Mouse (Mus musculus) intestine, embryonic 14.5 days (tissue): Measurements from ENCODE around the gene Slco3a1. TPM values are rescaled to one million over a fixed set of nuclear protein-coding genes. Genes with fewer than 3 reads are reported as not detected.

Experiments
- ATAC-seq: fragments of 200-750 bp; cut with Nextera tagmentation; replicated peaks from 2 replicates; pipeline ENCODE4 v1.8.0; 2017; ENCODE audit warnings: low read depth, moderate number of reproducible peaks, moderate TSS enrichment, moderate library complexity; ENCODE audit not compliant: low FRiP score, low TSS enrichment
- DNase-seq: peaks from one replicate; pipeline ENCODE4 v3.0.0-alpha.2; 2018; ENCODE audit warnings: low spot score
- H3K27ac ChIP-seq: fragments of 300-500 bp; sonication (generic); 2 replicates; pipeline ENCODE4 v1.5.1; 2014; ENCODE audit warnings: low read depth, mild to moderate bottlenecking, control low read depth
- H3K27me3 ChIP-seq: fragments of 300-500 bp; sonication (generic); replicated peaks from 2 replicates; pipeline ENCODE4 v1.6.1; 2014; ENCODE audit warnings: low read length, control low read depth; ENCODE audit not compliant: control insufficient read depth, insufficient read depth
- H3K36me3 ChIP-seq: fragments of 300-500 bp; sonication (generic); 2 replicates; pipeline ENCODE4 v1.6.1; 2014; ENCODE audit warnings: low read length, control low read depth; ENCODE audit not compliant: control insufficient read depth, insufficient read depth
- H3K4me1 ChIP-seq: fragments of 300-500 bp; sonication (generic); replicated peaks from 2 replicates; pipeline ENCODE4 v1.6.1; 2014; ENCODE audit warnings: low read length, control low read depth, mixed read lengths; ENCODE audit not compliant: control insufficient read depth, insufficient read depth
- H3K4me2 ChIP-seq: fragments of 300-500 bp; sonication (generic); 2 replicates; pipeline ENCODE4 v1.6.1; 2014; ENCODE audit warnings: low read length
- H3K4me3 ChIP-seq: fragments of 300-500 bp; sonication (generic); 2 replicates; pipeline ENCODE4 v1.5.1; 2014; ENCODE audit warnings: low read depth, low read length, control low read depth, mixed read lengths
- H3K9ac ChIP-seq: fragments of 300-500 bp; sonication (generic); 2 replicates; pipeline ENCODE4 v1.6.1; 2014; ENCODE audit warnings: mild to moderate bottlenecking, low read length
- H3K9me3 ChIP-seq: fragments of 300-500 bp; sonication (generic); 2 replicates; pipeline ENCODE4 v1.6.1; 2016; ENCODE audit warnings: low read length, control low read depth; ENCODE audit not compliant: control insufficient read depth
- whole genome bisulfite sequencing: fragments of 180-500 bp; shearing (Covaris S2); extraction: QIAGEN DNeasy Blood & Tissue Kit; methylation state at CpG from one replicate; pipeline ENCODE4 v1.1.7; 2014; 5-methylcytosine and 5-hydroxymethylcytosine counted together
- polyA plus RNA-seq: library from polyadenylated mRNA; unstranded; fragments of >200 nt; fragmentation: Nextera tagmentation; extraction: Ambion mirVana; gene quantifications from 2 replicates; pipeline ENCODE4 v1.2.1, GENCODE M21; 2014

Slco3a1 gene
- polyA plus RNA-seq, 1 experiment from 2014 or later = 7.9 TPM

DNA sequence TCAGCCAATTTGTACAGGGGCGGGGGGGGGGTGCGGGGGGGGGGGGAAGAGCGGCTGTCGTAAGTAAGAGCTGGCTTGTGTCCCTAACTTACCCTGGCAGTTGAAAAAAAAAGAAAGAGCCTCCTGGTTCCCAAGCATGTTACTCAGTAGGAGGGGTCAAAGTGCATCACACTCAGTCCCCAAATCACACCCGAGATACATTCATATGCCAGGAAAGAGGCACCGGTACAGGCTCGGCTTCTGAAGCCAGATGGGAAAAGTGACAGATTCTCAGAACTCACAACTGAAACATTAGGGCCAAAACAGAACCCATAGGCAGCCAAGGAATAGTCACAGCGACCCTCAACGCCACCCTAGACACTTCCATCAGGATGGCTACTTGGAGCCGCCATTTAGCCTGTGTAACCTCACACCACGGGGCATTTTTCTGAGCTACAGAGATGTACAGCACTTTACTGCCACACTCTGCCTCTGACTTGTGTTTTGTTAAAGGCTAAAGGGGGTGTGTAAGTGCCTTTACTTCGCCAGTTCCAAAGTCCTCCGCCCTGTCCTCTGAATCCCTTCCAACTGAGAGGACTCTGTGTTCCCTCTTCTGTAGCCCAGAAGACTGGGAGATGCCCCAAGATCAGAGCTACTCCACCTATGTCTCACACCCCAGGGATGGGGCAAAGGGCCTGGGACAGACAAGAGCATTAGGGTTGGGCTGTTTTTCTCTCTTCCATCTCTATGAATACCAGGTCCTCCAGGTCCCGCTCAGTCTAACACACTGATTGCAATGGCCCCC lies 179.2 kb downstream of the Slco3a1 start:
- no peak for ATAC-seq
- no peak for DNase-seq
- no peak overlapping the region for H3K4me3 ChIP-seq
- no peak overlapping the region for H3K9ac ChIP-seq
- WGBS = 79% methylated on average over 14 of the region's 14 CpGs
- H3K4me2 ChIP-seq = no peak overlapping the region
- no peaks in the 10 kb centered on the region for H3K36me3 ChIP-seq
- peaks cover 4% of the 10 kb centered on the region for H3K4me1 ChIP-seq
- no peaks in the 10 kb centered on the region for H3K9me3 ChIP-seq
- 0 out of 2 replicates have a peak, but pooled peaks cover 2% of the 10 kb centered on the region for H3K27me3 ChIP-seq
- no peak overlapping the region for H3K27ac ChIP-seq

DNA sequence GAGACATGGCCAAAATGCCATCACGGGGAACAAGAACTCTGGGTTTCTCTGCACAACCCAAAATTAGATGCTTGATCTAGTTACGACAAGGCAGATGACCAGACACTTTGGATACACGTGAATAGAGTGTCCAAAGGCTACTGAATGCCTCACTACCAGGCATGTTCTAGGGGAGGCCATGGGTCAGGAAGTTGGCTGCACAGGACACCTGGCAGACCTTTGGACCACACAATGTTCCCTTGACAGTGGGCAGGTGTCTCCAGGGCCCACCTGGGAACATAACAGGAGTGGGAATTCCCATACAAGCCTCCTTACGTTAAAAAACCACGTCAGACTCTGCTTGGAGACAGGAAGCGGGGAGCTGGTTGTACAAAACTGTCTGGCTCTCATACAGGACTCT lies 181.5 kb downstream of the Slco3a1 start:
- 88% methylated on average over 6 of the region's 6 CpGs for WGBS
- peaks cover 4% of the 10 kb centered on the region for H3K4me1 ChIP-seq

DNA sequence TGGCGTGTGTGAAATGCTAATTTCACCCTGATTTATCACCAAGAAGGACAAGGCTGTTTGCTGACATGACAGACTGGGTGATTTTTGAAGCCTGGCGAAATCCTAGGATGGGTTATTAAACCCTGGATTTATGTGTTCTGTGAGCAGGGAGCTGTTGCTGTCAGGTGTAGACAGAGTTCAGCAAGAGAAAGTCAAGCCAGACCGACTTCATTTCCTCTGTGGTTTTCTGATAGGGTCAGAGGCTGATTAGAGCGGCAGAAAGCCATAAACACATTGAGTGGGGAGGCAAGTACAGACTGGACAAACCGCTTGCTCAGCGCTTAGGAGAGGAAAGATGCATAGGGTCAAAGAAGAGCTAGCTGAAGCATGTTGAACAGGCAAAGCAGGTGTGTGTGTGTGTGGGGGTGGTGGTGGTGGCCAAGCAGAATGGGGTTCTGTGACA lies 182.4 kb downstream of the Slco3a1 start:
- no peak for DNase-seq
- H3K36me3 ChIP-seq = no peaks in the 10 kb centered on the region
- no peak for ATAC-seq
- H3K4me1 ChIP-seq = peaks cover 4% of the 10 kb centered on the region
- 0 out of 2 replicates have a peak, but pooled peaks cover 2% of the 10 kb centered on the region for H3K27me3 ChIP-seq
- no peak overlapping the region for H3K9ac ChIP-seq
- no peak overlapping the region for H3K4me3 ChIP-seq
- no peaks in the 10 kb centered on the region for H3K9me3 ChIP-seq
- WGBS = 44% methylated on average over 6 of the region's 6 CpGs
- H3K4me2 ChIP-seq = no peak overlapping the region
- no peak overlapping the region for H3K27ac ChIP-seq

More for the DNA sequence above, 181.5 kb downstream of the Slco3a1 start:
- no peaks in the 10 kb centered on the region for H3K9me3 ChIP-seq
- no peak overlapping the region for H3K27ac ChIP-seq
- no peak for ATAC-seq
- H3K36me3 ChIP-seq = no peaks in the 10 kb centered on the region
- DNase-seq = no peak
- H3K4me2 ChIP-seq = no peak overlapping the region
- 0 out of 2 replicates have a peak, but pooled peaks cover 2% of the 10 kb centered on the region for H3K27me3 ChIP-seq
- H3K9ac ChIP-seq = no peak overlapping the region
- H3K4me3 ChIP-seq = no peak overlapping the region

DNA sequence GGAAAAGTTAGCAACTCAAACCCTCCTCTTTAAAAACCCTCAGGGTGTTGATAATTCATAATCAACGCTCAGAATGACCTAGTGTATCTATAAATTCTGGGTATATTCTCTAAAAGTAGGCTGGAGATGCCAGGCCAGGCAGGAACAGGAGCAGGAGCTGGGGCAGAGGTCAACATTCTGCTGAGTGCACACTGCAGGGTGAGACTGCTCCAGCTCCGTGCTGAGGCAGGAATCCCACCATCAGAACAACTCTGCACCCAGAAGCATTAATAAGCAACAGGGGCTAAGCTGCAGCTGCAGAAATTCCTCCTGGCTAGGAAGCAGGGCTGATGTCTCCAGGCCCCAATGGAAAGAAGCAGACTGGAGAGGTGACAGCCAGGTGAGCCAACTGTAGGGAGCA lies 182.9 kb downstream of the Slco3a1 start:
- Histone ChIP-seq H3K36me3 (no peaks in the 10 kb centered on the region), H3K4me2 (no peak overlapping the region), H3K9me3 (no peaks in the 10 kb centered on the region), H3K4me3 (no peak overlapping the region), H3K27ac (no peak overlapping the region), H3K4me1 (peaks cover 4% of the 10 kb centered on the region), H3K27me3 (0 out of 2 replicates have a peak, but pooled peaks cover 2% of the 10 kb centered on the region), H3K9ac (no peak overlapping the region)
- 14% methylated on average over 2 of the region's 2 CpGs for WGBS
- ATAC-seq (no peak), DNase-seq (no peak)

DNA sequence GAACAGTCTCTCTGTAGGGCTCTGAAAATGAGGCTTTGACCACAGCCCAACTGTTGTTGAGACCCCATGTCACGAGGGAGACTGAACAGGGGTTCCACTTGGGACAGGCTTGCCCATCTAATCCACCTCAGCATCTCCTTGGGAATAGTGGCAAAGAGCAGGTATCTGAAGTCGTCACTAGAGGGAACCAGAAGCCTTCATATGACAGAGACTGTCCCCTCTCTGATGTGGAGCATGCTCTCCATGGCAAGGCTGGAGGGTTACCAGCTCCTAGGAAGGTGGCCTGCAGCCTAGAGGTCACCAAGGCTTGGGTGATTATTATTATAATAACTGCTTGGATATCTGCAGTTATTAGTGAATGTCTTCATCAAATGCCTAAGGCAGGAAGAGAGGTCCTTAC lies 183.4 kb downstream of the Slco3a1 start:
- Histone ChIP-seq H3K4me3 (no peak overlapping the region), H3K9ac (no peak overlapping the region), H3K27ac (no peak overlapping the region), H3K4me1 (peaks cover 4% of the 10 kb centered on the region), H3K9me3 (no peaks in the 10 kb centered on the region), H3K36me3 (no peaks in the 10 kb centered on the region), H3K4me2 (no peak overlapping the region), H3K27me3 (0 out of 2 replicates have a peak, but pooled peaks cover 2% of the 10 kb centered on the region)
- DNase-seq (no peak), ATAC-seq (0 out of 2 replicates have a peak, but pooled peaks have one; percentile 35)
- 21% methylated on average over 2 of the region's 2 CpGs for WGBS

DNA sequence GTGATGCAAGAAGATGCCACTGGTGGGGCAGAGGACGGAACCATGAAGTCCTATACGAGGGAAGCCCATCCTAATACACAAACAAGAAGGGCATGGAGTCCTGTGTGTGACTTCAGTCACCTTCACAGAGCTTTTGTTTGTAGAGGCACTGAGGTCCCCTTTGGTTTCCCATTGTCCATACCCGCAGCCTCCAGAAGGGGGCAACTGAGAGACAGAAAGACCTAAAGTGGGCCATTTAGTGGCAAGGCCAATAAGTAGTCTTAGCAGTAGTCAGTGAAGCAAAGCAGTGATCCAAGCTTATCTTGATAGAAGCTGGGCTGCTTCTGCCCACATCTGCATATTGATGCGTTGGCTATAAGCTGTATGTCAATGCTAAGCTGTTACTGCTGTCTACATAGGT lies 184.9 kb downstream of the Slco3a1 start:
- Histone ChIP-seq H3K27me3 (0 out of 2 replicates have a peak, but pooled peaks cover 2% of the 10 kb centered on the region), H3K27ac (no peak overlapping the region), H3K4me2 (no peak overlapping the region), H3K4me1 (peaks cover 4% of the 10 kb centered on the region), H3K4me3 (no peak overlapping the region), H3K36me3 (no peaks in the 10 kb centered on the region), H3K9ac (no peak overlapping the region), H3K9me3 (no peaks in the 10 kb centered on the region)
- ATAC-seq = no peak
- DNase-seq = no peak
- 67% methylated on average over 4 of the region's 4 CpGs for WGBS

DNA sequence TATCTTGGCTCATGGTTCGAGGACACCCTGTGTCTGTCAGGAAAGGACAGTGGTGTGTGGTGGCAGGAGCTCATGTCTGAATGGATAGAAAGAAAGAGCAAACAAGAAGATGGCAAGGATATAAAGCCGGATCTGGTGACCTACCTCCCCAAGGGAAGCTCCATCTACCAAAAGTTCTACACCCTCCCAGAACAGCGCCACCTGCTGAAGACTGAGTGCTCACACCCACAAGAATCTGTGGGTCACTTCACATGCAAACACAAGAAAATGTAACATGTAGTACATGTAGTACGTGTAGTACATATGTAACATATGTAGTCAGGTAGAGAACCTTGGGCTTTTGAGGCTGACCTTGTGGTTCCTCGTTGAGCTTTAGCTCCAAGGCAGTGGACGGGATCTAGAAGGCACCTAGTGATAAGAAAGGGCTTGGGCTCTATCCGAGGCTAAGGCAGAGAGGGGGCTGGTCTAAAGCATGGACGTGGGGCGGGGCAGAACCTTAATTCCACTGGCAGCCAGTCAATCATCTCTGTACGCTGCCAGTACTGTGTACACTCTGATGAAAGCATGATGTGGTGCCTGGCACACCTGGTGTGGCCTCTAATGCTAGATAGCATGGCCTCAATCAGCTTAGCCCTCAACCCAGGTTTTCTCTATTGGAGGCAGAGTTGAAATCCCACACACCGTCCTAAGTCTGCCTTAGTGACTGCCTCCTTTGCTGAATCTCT lies 186.2 kb downstream of the Slco3a1 start:
- 0 out of 2 replicates have a peak, but pooled peaks cover 2% of the 10 kb centered on the region for H3K27me3 ChIP-seq
- H3K4me3 ChIP-seq = no peak overlapping the region
- 86% methylated on average over 11 of the region's 11 CpGs for WGBS
- H3K27ac ChIP-seq = no peak overlapping the region
- H3K9ac ChIP-seq = no peak overlapping the region
- H3K4me1 ChIP-seq = peaks cover 4% of the 10 kb centered on the region
- DNase-seq (no peak), ATAC-seq (no peak)
- H3K36me3 ChIP-seq = no peaks in the 10 kb centered on the region
- H3K9me3 ChIP-seq = no peaks in the 10 kb centered on the region
- no peak overlapping the region for H3K4me2 ChIP-seq

DNA sequence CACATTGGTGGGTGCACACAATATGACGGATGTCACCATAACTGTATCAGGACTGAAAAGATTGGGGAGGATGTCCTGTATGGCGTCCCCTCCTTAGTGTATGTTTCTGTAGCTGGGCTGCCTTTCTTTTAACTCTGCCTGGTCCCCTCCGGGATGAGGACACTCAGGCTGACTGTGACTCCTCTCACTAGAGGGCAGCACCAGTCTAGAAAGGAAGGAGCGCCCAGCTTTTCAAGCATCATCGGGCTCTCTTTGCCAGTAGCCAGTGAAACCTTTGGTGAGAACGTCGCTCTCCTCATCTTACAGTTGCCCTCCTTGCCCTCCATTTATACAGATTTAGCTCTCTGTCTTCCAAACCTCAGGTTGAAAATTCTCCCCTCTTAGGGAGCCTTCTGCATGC lies 187.2 kb downstream of the Slco3a1 start:
- no peak overlapping the region for H3K4me2 ChIP-seq
- 40% methylated on average over 7 of the region's 7 CpGs for WGBS
- no peak overlapping the region for H3K27ac ChIP-seq
- no peak overlapping the region for H3K4me3 ChIP-seq
- ATAC-seq = no peak
- no peaks in the 10 kb centered on the region for H3K9me3 ChIP-seq
- H3K9ac ChIP-seq = no peak overlapping the region
- H3K36me3 ChIP-seq = no peaks in the 10 kb centered on the region
- H3K4me1 ChIP-seq = peaks cover 8% of the 10 kb centered on the region
- peak; percentile 78 for DNase-seq
- 0 out of 2 replicates have a peak, but pooled peaks cover 2% of the 10 kb centered on the region for H3K27me3 ChIP-seq
